Mouse (Mus musculus) spleen, postnatal 0 days (tissue): ENCODE measurements around the gene Myl12a. TPM values are rescaled to one million over a fixed set of nuclear protein-coding genes. Genes with fewer than 3 reads are reported as not detected.

Experiments used
- polyA plus RNA-seq: library from polyadenylated mRNA; unstranded; fragments of >200 nt; fragmentation: Nextera tagmentation; extraction: Ambion mirVana; gene quantifications from 2 replicates; pipeline ENCODE4 v1.2.1, GENCODE M21; 2015

Gene Myl12a
- 311 and 315 TPM in 2 replicates for polyA plus RNA-seq

GRCm38 (mm10) chr17:71002744-71003094 is at the start of gene Myl12a:
Gene Myl12a (minus strand): TSS chr17:71002878.

GRCm38 (mm10) chr17:71002081-71002743 is 466 bp downstream of the Myl12a start, which contains the start of gene Myom1:
Gene Myom1 (plus strand): TSS chr17:71002633.

Other genes starting within 250 kb of the Myl12a start
- 12.2 and 15.8 TPM in 2 replicates for gene Tgif1, start 149.3 kb downstream of the Myl12a start, polyA plus RNA-seq
- gene Myom1, start 245 bp downstream of the Myl12a start, polyA plus RNA-seq = 2.7 and 2.8 TPM in 2 replicates
- gene Lpin2, start 179.7 kb upstream of the Myl12a start, polyA plus RNA-seq = 34.6 and 38.1 TPM in 2 replicates